Mouse (Mus musculus) kidney, postnatal 0 days (tissue): Measurements from ENCODE around the gene Rnf216. TPM values are rescaled to one million over a fixed set of nuclear protein-coding genes. Genes with fewer than 3 reads are reported as not detected.

Source experiments
- ATAC-seq: fragments of 200-750 bp; cut with Nextera tagmentation; replicated peaks from 2 replicates; pipeline ENCODE4 v1.8.0; 2017; ENCODE audit warnings: low read depth, moderate number of reproducible peaks, moderate TSS enrichment, moderate library complexity; ENCODE audit not compliant: low FRiP score
- DNase-seq: peaks from one replicate; pipeline ENCODE4 v3.0.0-alpha.2; 2016; ENCODE audit warnings: low spot score
- H3K27ac ChIP-seq: fragments of 300-500 bp; sonication (generic); 2 replicates; pipeline ENCODE4 v1.5.1; 2014; ENCODE audit warnings: mild to moderate bottlenecking
- H3K27me3 ChIP-seq: fragments of 300-500 bp; sonication (generic); 2 replicates; pipeline ENCODE4 v1.6.1; 2014; ENCODE audit warnings: low read length, mixed read lengths; ENCODE audit not compliant: insufficient read depth
- H3K36me3 ChIP-seq: fragments of 300-500 bp; sonication (generic); 2 replicates; pipeline ENCODE4 v1.6.1; 2014; ENCODE audit warnings: low read length, mixed read lengths; ENCODE audit not compliant: insufficient read depth
- H3K4me1 ChIP-seq: fragments of 300-500 bp; sonication (generic); replicated peaks from 2 replicates; pipeline ENCODE4 v1.6.1; 2014; ENCODE audit warnings: antibody characterized with exemption, low read length, mixed read lengths; ENCODE audit not compliant: insufficient read depth
- H3K4me2 ChIP-seq: fragments of 300-500 bp; sonication (generic); 2 replicates; pipeline ENCODE4 v1.6.1; 2014; ENCODE audit warnings: mild to moderate bottlenecking, low read length, moderate library complexity, mixed read lengths
- H3K4me3 ChIP-seq: fragments of 300-500 bp; sonication (generic); replicated peaks from 2 replicates; pipeline ENCODE4 v1.5.1; 2014; ENCODE audit warnings: low read depth, low read length
- H3K9ac ChIP-seq: fragments of 300-500 bp; sonication (generic); 2 replicates; pipeline ENCODE4 v1.6.1; 2014; ENCODE audit warnings: low read depth, low read length
- H3K9me3 ChIP-seq: fragments of 300-500 bp; sonication (generic); replicated peaks from 2 replicates; pipeline ENCODE4 v1.6.1; 2016; ENCODE audit warnings: low read length, inconsistent platforms, mixed read lengths
- CTCF ChIP-seq: IDR thresholded peaks from 2 replicates; pipeline ENCODE4 v1.5.1; 2016; ENCODE audit warnings: antibody characterized with exemption, low read depth, mild to moderate bottlenecking, moderate library complexity
- WGBS: fragments of 180-500 bp; shearing (Covaris S2); extraction: QIAGEN DNeasy Blood & Tissue Kit; methylation state at CpG from one replicate; pipeline ENCODE4 v1.1.7; 2014; 5-methylcytosine and 5-hydroxymethylcytosine counted together
- polyA plus RNA-seq: library from polyadenylated mRNA; unstranded; fragments of >200 nt; fragmentation: Nextera tagmentation; extraction: Ambion mirVana; gene quantifications from 2 replicates; pipeline ENCODE4 v1.2.1, GENCODE M21; 2015

Rnf216 gene
- polyA plus RNA-seq, 1 experiment from 2014 or later, result 29.9 TPM

- DNase-seq (no peak), ATAC-seq (no peak)
- Histone ChIP-seq H3K4me3 (no peak overlapping the region), H3K4me1 (peaks cover 8% of the 10 kb centered on the region; the same call in 1 of the 2 replicates), H3K36me3 (0 out of 2 replicates have a peak, but pooled peaks cover 9% of the 10 kb centered on the region), H3K27ac (peak overlapping the region; percentile 77), H3K9me3 (no peaks in the 10 kb centered on the region), H3K27me3 (no peaks in the 10 kb centered on the region), H3K4me2 (no peak overlapping the region), H3K9ac (no peak overlapping the region)
- 85% methylated on average over 1 of the region's 1 CpGs for WGBS
- no peak for TF ChIP-seq CTCF
These were observed 65.2 kb downstream of the Rnf216 start for GRCm38 (mm10) chr5:143047586-143047985.

- TF ChIP-seq CTCF, result no peak
- no peaks in the 10 kb centered on the region for H3K27me3 ChIP-seq
- 75% methylated on average over 2 of the region's 2 CpGs for WGBS
- no peak overlapping the region for H3K4me2 ChIP-seq
- ATAC-seq (no peak), DNase-seq (no peak)
- no peak overlapping the region for H3K9ac ChIP-seq
- H3K36me3 ChIP-seq, result 0 out of 2 replicates have a peak, but pooled peaks cover 10% of the 10 kb centered on the region
- no peak overlapping the region for H3K27ac ChIP-seq
- H3K9me3 ChIP-seq, result no peaks in the 10 kb centered on the region
- no peaks in the 10 kb centered on the region for H3K4me1 ChIP-seq
- H3K4me3 ChIP-seq, result no peak overlapping the region
These were observed 68.9 kb downstream of the Rnf216 start for GRCm38 (mm10) chr5:143043902-143044301.

GRCm38 (mm10) chr5:143043285-143043684 is 69.5 kb downstream of the Rnf216 start:
- no peak overlapping the region for H3K4me2 ChIP-seq
- H3K4me3 ChIP-seq, result no peak overlapping the region
- no peaks in the 10 kb centered on the region for H3K4me1 ChIP-seq
- 0 out of 2 replicates have a peak, but pooled peaks cover 10% of the 10 kb centered on the region for H3K36me3 ChIP-seq
- ATAC-seq (no peak), DNase-seq (peak; percentile 71)
- H3K9ac ChIP-seq, result no peak overlapping the region
- TF ChIP-seq CTCF, result peak; percentile 69
- H3K27me3 ChIP-seq, result no peaks in the 10 kb centered on the region
- H3K9me3 ChIP-seq, result no peaks in the 10 kb centered on the region
- H3K27ac ChIP-seq, result no peak overlapping the region
- WGBS, result 57% methylated on average over 2 of the region's 2 CpGs

GRCm38 (mm10) chr5:143038794-143039193 is 74.0 kb downstream of the Rnf216 start:
- Histone ChIP-seq H3K4me3 (no peak overlapping the region), H3K27me3 (no peaks in the 10 kb centered on the region), H3K4me2 (no peak overlapping the region), H3K27ac (no peak overlapping the region), H3K9ac (no peak overlapping the region), H3K36me3 (0 out of 2 replicates have a peak, but pooled peaks cover 4% of the 10 kb centered on the region), H3K9me3 (no peaks in the 10 kb centered on the region), H3K4me1 (no peaks in the 10 kb centered on the region)
- no peak for DNase-seq
- no peak for ATAC-seq
- WGBS, result 80% methylated on average over 4 of the region's 4 CpGs
- TF ChIP-seq CTCF, result no peak

- peak; percentile 84 for TF ChIP-seq CTCF
- H3K4me1 ChIP-seq, result 0 out of 2 replicates have a peak, but pooled peaks cover 4% of the 10 kb centered on the region
- H3K27ac ChIP-seq, result no peak overlapping the region
- H3K36me3 ChIP-seq, result 0 out of 2 replicates have a peak, but pooled peaks cover 4% of the 10 kb centered on the region
- ATAC-seq (no peak), DNase-seq (peak; percentile 87)
- no peak overlapping the region for H3K4me3 ChIP-seq
- H3K27me3 ChIP-seq, result no peaks in the 10 kb centered on the region
- no peak overlapping the region for H3K9ac ChIP-seq
- H3K4me2 ChIP-seq, result no peak overlapping the region
- WGBS, result 14% methylated on average over 1 of the region's 1 CpGs
- no peaks in the 10 kb centered on the region for H3K9me3 ChIP-seq
These were observed 75.6 kb downstream of the Rnf216 start for GRCm38 (mm10) chr5:143037201-143037600.

GRCm38 (mm10) chr5:143036052-143036451 is 76.7 kb downstream of the Rnf216 start:
- no peak for DNase-seq
- Histone ChIP-seq H3K4me1 (peaks cover 14% of the 10 kb centered on the region), H3K4me3 (no peak overlapping the region), H3K9ac (no peak overlapping the region), H3K27ac (no peak overlapping the region), H3K9me3 (no peaks in the 10 kb centered on the region), H3K4me2 (no peak overlapping the region), H3K36me3 (0 out of 2 replicates have a peak, but pooled peaks cover 3% of the 10 kb centered on the region), H3K27me3 (no peaks in the 10 kb centered on the region)
- 97% methylated on average over 1 of the region's 1 CpGs for WGBS
- ATAC-seq, result no peak
- TF ChIP-seq CTCF, result peak; percentile 11; the same call in 1 of the 2 replicates

- Histone ChIP-seq H3K9ac (0 out of 2 replicates have a peak overlapping the region, but pooled peaks have one; percentile 4), H3K27me3 (no peaks in the 10 kb centered on the region)
- no peak for ATAC-seq
These were observed 77.5 kb downstream of the Rnf216 start for GRCm38 (mm10) chr5:143035271-143035670.

More at GRCm38 (mm10) chr5:143035271-143035670, 77.5 kb downstream of the Rnf216 start:
- Histone ChIP-seq H3K27ac (no peak overlapping the region), H3K9me3 (no peaks in the 10 kb centered on the region), H3K4me3 (no peak overlapping the region), H3K4me1 (peaks cover 14% of the 10 kb centered on the region), H3K4me2 (no peak overlapping the region), H3K36me3 (no peaks in the 10 kb centered on the region)
- no peak for TF ChIP-seq CTCF
- 70% methylated on average over 4 of the region's 4 CpGs for WGBS
- no peak for DNase-seq
